Mouse (Mus musculus): ENCODE measurements around the gene Hectd1. TPM values are rescaled to one million over a fixed set of nuclear protein-coding genes. Genes with fewer than 3 reads are reported as not detected.

Hectd1 gene
- polyA plus RNA-seq, 1 experiment from 2014 or later, result 39.5 TPM

DNA sequence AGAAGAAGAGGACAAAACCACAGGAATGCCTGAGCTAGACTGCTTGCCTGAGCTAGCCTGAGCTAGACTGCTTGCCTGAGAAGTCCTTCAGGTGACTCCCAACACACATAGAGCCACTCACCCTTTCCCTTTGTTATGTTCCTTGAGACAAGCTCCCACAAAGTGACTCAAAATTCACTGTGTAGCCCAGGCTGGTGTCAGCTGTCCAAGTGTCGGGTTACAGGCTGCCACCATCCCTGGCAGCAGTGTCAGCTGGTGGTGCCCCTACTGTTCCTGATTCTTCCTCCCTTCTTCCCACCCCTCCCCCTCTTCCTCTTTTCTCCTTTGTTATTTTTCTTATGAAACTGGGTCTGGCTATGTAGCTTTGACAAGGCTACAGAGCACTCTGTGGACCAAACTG lies 125.5 kb downstream of the Hectd1 start:
- WGBS, result 23% methylated on average over 1 of the region's 1 CpGs

DNA sequence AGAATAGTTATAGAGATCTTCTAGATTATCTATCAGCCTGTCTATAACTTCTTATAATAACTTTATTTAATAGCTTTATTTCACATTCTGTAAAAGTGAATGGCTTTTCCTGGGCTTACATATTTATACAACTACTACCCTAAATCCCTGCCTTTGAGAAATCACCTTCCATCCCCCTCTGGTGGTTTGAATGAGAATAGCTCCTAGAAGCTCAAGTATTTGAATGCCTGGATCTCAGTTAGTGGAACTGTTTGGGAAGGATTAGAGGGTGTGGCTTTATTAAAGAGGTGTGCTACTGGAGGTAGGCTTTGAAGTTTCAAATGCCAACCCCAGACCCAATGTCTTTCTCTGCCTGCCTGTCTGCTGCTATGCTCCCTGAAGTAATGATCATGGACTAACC lies 127.6 kb downstream of the Hectd1 start:
- Histone ChIP-seq H3K27ac (no peak overlapping the region), H3K36me3 (no peaks in the 10 kb centered on the region), H3K4me1 (peaks cover 11% of the 10 kb centered on the region), H3K9me3 (replicated peaks) (no peaks in the 10 kb centered on the region), H3K27me3 (ENCODE audit: low read depth, poor library complexity, severe bottlenecking) (no peaks in the 10 kb centered on the region), H3K4me3 (no peak overlapping the region)
- no peak for DNase-seq (ENCODE audit: low spot score)

More for the DNA sequence above, 125.5 kb downstream of the Hectd1 start:
- H3K9me3 ChIP-seq (replicated peaks), result no peaks in the 10 kb centered on the region
- no peak overlapping the region for H3K4me3 ChIP-seq
- H3K27ac ChIP-seq, result peak overlapping the region; percentile 37; the same call in 1 of the 2 replicates
- no peaks in the 10 kb centered on the region for H3K27me3 ChIP-seq (ENCODE audit: low read depth, poor library complexity, severe bottlenecking)
- H3K4me1 ChIP-seq, result peaks cover 11% of the 10 kb centered on the region
- H3K36me3 ChIP-seq, result no peaks in the 10 kb centered on the region
- DNase-seq (ENCODE audit: low spot score), result peak; percentile 45

DNA sequence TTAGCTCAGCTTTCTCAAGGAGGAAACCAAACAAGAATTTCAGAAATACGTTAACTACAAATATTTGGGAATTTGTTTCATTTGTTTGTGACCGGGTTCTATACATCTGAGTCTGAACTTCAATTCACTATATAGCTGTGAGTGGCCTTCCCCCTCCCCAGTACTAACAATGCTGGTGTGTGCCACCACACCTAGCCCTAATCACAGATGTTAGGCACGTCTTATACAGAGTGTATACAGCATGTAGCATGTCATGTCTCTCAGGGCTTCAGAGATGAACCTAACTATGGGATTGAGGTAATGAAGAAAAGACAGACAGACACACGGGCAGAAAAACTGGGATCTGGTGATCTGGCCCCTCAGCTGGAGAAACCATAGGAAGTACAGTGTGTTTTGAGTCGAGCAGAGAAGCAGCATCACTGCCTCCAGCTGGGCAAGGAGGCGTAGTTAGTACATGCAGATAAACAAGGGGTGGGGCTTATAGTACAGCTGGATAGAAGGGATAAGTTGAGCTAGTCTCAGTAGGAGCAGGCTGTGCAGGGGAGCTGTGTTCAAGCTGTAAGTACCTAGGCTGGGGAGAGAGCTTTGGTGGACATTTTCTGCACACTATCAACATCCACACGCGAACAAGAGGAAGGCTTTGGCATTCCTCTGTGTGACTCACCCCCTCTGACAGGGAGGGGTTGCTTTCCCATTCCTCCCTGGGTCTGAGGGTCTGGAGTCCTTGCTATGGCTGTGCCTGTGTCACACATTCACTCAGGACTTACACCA lies 129.5 kb downstream of the Hectd1 start:
- H3K4me3 ChIP-seq, result no peak overlapping the region
- WGBS, result 61% methylated on average over 8 of the region's 8 CpGs

DNA sequence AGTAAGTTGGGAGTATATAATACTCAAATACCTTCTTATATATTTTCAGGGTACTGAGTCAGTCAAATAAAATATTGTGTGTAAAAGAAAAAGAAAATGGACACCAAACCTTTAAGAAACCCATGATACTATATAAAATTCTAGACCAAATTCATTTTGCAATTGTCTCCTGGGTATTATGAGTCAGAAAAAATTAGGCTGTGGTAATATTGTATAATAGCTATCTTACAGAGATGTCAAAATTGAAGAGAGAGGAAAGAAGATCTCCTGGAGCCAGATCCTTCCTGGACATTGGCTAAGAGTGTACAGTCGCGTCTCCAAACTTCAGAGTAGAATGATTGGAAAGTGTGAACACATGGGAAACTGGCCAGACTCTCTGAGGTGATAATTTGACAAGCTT lies 133.2 kb downstream of the Hectd1 start:
- H3K27ac ChIP-seq, result no peak overlapping the region
- no peak overlapping the region for H3K4me3 ChIP-seq
- no peaks in the 10 kb centered on the region for H3K27me3 ChIP-seq (ENCODE audit: low read depth, poor library complexity, severe bottlenecking)
- no peak for DNase-seq (ENCODE audit: low spot score)
- H3K9me3 ChIP-seq (replicated peaks), result no peaks in the 10 kb centered on the region
- H3K4me1 ChIP-seq, result 0 out of 2 replicates have a peak, but pooled peaks cover 3% of the 10 kb centered on the region
- WGBS, result 87% methylated on average over 2 of the region's 2 CpGs
- H3K36me3 ChIP-seq, result no peaks in the 10 kb centered on the region

More for the DNA sequence above, 129.5 kb downstream of the Hectd1 start:
- Histone ChIP-seq H3K27me3 (ENCODE audit: low read depth, poor library complexity, severe bottlenecking) (no peaks in the 10 kb centered on the region), H3K36me3 (no peaks in the 10 kb centered on the region), H3K4me1 (peaks cover 11% of the 10 kb centered on the region), H3K9me3 (replicated peaks) (no peaks in the 10 kb centered on the region), H3K27ac (no peak overlapping the region)
- DNase-seq (ENCODE audit: low spot score), result no peak

DNA sequence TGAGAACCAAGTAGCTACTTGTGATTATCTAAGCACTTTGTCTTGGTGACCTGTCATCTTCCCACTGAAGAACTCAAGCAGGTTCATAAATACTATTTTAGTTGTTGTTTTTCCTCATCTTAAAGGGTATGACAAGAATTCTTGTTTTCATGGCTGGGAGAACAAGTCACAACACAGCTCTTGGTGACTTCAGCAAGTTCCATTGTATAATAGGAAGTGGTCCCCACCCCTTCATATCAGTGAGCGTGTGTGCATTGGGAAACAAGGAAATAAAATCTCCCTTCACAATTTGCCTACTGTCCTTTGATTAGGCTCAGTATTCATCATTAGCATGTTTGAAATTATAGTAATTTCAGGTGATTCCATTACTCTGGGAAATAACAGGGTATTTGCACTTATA lies 134.4 kb downstream of the Hectd1 start:
- Histone ChIP-seq H3K4me3 (no peak overlapping the region), H3K36me3 (no peaks in the 10 kb centered on the region), H3K4me1 (peaks cover 7% of the 10 kb centered on the region; the same call in 1 of the 2 replicates), H3K27ac (no peak overlapping the region), H3K27me3 (ENCODE audit: low read depth, poor library complexity, severe bottlenecking) (no peaks in the 10 kb centered on the region), H3K9me3 (replicated peaks) (no peaks in the 10 kb centered on the region)
- WGBS, result 94% methylated on average over 1 of the region's 1 CpGs
- no peak for DNase-seq (ENCODE audit: low spot score)

DNA sequence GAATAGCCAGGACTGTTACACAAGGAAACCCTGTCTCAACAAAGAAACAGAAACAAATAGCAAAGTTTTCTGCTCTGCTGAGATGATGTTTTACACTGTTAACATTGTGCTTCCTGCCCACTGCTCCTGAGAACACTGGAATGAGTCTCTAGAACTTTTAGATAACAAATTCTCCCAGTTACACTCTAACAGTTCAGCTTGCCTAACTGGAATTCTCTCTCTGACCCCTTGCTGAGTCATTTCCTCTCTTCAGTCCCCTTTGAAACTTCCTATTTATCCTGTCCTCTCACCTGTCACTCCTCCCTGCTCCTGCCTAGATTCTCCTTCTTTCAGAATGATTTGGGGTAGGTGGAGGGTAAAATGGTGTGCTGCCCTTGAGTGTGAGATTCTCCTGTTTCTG lies 135.2 kb downstream of the Hectd1 start:
- H3K4me3 ChIP-seq, result no peak overlapping the region
- no peaks in the 10 kb centered on the region for H3K27me3 ChIP-seq (ENCODE audit: low read depth, poor library complexity, severe bottlenecking)
- H3K4me1 ChIP-seq, result peaks cover 13% of the 10 kb centered on the region; the same call in 1 of the 2 replicates
- no peak for DNase-seq (ENCODE audit: low spot score)
- no peak overlapping the region for H3K27ac ChIP-seq
- H3K36me3 ChIP-seq, result no peaks in the 10 kb centered on the region
- no peaks in the 10 kb centered on the region for H3K9me3 ChIP-seq (replicated peaks)

Other genes with a start within 250 kb of the Hectd1 start
- 0.85 and 1.0 TPM in 2 replicates for gene Coch, start 236.2 kb downstream of the Hectd1 start, polyA plus RNA-seq (2016; fragmentation: Nextera tagmentation; extraction: Ambion mirVana)
- gene Ap4s1, start 138.5 kb downstream of the Hectd1 start, polyA plus RNA-seq (2016; fragmentation: Nextera tagmentation; extraction: Ambion mirVana), result 29.7 and 33.0 TPM in 2 replicates
- 31.6 and 41.5 TPM in 2 replicates for gene Strn3, start 137.6 kb downstream of the Hectd1 start, polyA plus RNA-seq (2016; fragmentation: Nextera tagmentation; extraction: Ambion mirVana)
- gene Heatr5a, start 141.8 kb upstream of the Hectd1 start, polyA plus RNA-seq (2016; fragmentation: Nextera tagmentation; extraction: Ambion mirVana), result 11.3 and 12.7 TPM in 2 replicates
- 21.1 and 21.4 TPM in 2 replicates for gene Dtd2, start 177.0 kb upstream of the Hectd1 start, polyA plus RNA-seq (2016; fragmentation: Nextera tagmentation; extraction: Ambion mirVana)
- not detected in 2 replicates for gene Gpr33, start 198.5 kb upstream of the Hectd1 start, polyA plus RNA-seq (2016; fragmentation: Nextera tagmentation; extraction: Ambion mirVana)